Mouse (Mus musculus) embryonic fibroblast, embryonic 13.5 days (primary cell): ENCODE results near the gene Cpa1. TPM values are rescaled to one million over a fixed set of nuclear protein-coding genes. Genes with fewer than 3 reads are reported as not detected.

Source experiments
- H3K27ac ChIP-seq: 2 replicates; pipeline ENCODE4 v1.5.1; 2012; ENCODE audit warnings: low read length, control low read depth, inconsistent platforms; ENCODE audit not compliant: insufficient read depth
- H3K4me1 ChIP-seq: 2 replicates; pipeline ENCODE4 v1.6.1; 2011; ENCODE audit warnings: low read length; ENCODE audit not compliant: control insufficient read depth, insufficient read depth
- H3K4me3 ChIP-seq: 2 replicates; pipeline ENCODE4 v1.5.1; 2011; ENCODE audit warnings: mild to moderate bottlenecking, control low read depth, low read length; ENCODE audit not compliant: insufficient read depth
- CTCF ChIP-seq: IDR thresholded peaks from 2 replicates; pipeline ENCODE4 v1.5.1; 2011; ENCODE audit warnings: mild to moderate bottlenecking, control low read depth, low read length, moderate library complexity, borderline replicate concordance; ENCODE audit not compliant: insufficient read depth
- POLR2A ChIP-seq: IDR thresholded peaks from 2 replicates; pipeline ENCODE4 v1.6.1; 2011; ENCODE audit warnings: low read depth, mild to moderate bottlenecking, control low read depth, low read length, moderate library complexity
- polyA plus RNA-seq: library from polyadenylated mRNA; stranded (reverse); fragments of >200 nt; gene quantifications from 2 replicates; pipeline ENCODE4 v1.2.4, GENCODE M21; 2011; ENCODE audit warnings: low read depth; ENCODE audit not compliant: missing spikeins, insufficient read length

The Cpa1 gene
- polyA plus RNA-seq, 1 experiment: not detected

DNA sequence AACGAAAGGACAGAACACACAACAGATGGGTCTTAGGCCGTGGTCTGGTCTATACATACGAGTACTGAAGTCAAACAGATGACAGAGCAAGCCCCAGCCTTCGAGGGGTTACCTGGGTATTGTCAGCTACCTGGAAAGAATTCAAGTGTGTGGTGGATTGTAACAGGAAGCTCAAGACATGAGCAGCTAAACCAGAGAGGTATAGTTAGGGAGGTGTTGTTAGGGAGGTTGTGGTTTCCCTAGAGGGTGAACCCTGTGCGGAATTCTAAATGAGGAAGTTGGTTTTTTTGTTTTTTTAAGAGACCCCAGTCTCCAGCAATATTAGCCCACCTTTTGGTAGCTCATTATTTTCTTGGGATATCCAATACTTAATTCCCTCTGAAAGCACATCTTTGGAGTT lies 33.3 kb upstream of the Cpa1 start:
- H3K4me1 ChIP-seq: no peaks in the 10 kb centered on the region
- H3K27ac ChIP-seq: no peak overlapping the region
- no peak overlapping the region for H3K4me3 ChIP-seq
- TF ChIP-seq POLR2A: no peak
- TF ChIP-seq CTCF: no peak

DNA sequence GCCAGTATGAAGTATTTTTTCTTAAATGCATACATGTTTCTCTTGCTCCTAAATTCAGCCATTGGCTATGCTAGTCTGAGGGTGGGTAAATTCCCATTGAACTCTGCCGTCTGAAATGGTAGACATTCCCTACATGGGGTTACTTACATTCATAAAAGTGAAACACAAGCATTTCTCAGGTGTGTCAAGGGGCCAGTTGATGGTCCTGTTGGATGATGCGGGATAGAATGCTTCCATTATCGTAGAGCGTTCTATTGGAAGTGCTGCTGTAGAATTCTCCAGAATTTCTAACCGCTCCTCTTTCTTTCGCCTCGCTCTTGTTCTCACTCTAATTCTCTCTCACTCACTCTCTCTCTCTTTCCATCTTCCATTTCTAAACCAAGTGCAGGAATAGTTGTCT lies 28.3 kb upstream of the Cpa1 start, which contains the start of gene Cpa5:
Cpa5 (plus strand) TSS at position 301 of the 400 bp plus-strand sequence.
- TF ChIP-seq CTCF (no peak), POLR2A (no peak)
- H3K27ac ChIP-seq: no peak within 1 kb of the TSS

DNA sequence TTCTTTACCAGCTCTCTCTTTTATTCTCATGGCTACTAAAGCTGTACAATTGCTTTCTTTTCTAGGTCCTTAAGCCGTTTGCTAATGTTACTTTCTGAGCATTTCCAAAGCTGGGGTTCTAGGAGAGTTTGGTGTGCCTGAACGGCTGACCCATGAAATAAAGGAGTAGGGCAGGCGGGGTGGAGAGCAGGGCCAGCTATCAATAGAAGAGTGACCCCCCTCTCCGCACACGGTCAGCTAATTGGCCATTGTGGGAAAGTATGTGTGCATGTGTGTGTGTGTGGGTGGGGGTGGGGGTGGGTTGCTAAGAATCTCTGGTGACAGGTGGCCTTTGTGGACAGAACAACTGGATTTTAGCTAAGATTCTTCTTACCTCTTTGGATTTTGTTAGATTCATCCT lies 27.8 kb upstream of the Cpa1 start:
- TF ChIP-seq POLR2A (no peak), CTCF (no peak)
- no peaks in the 10 kb centered on the region; the same call in 1 of the 2 replicates for H3K4me1 ChIP-seq
- no peak overlapping the region for H3K4me3 ChIP-seq
- H3K27ac ChIP-seq: no peak overlapping the region

More for the DNA sequence above, 28.3 kb upstream of the Cpa1 start, which contains the start of gene Cpa5:
- no peak within 1 kb of the TSS for H3K4me3 ChIP-seq
- H3K4me1 ChIP-seq: no peaks in the 10 kb centered on the region

DNA sequence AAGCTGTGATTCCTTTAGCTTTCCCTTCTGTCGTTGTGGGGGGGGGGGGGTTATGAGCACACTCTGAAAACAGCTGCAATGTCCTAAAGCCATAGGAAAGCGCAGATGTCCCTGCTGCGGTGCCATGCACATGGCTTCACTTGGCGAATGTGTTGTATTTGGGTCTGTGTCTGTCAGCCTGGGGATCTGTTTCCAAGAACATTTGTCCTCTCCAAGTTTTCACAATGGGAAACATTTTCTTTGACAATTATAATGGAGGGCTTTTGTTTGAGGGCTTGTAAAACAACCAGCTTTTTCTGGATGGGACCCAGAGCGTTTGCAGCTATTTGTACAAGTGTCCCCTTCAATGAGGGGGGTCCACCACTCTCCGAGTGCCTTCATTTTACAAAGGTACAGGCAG lies 24.8 kb upstream of the Cpa1 start:
- no peaks in the 10 kb centered on the region; the same call in 1 of the 2 replicates for H3K4me1 ChIP-seq
- no peak overlapping the region for H3K4me3 ChIP-seq
- TF ChIP-seq CTCF: no peak
- no peak for TF ChIP-seq POLR2A
- no peak overlapping the region for H3K27ac ChIP-seq

DNA sequence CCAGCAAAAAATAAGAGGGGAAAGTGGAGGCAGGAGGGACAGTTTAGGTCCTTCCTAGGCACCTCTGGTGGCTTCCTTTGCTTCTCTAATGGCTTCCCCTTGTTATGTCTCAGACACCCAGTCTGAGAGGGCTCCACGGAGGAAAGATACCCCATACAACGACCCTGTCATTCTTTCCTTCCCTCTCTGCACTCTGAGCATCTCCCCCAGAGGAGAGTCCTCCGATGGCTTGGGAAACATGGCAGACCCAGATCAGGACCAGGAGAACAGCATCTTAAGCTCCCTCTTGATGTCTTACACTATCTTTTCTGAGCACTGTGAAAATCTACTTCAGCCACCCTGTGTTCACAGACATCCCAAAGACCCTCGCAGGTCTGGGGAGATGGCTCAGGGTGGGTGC lies 23.3 kb upstream of the Cpa1 start:
- Histone ChIP-seq H3K4me3 (no peak overlapping the region), H3K4me1 (no peaks in the 10 kb centered on the region; the same call in 1 of the 2 replicates), H3K27ac (no peak overlapping the region)
- no peak for TF ChIP-seq POLR2A
- TF ChIP-seq CTCF: no peak

DNA sequence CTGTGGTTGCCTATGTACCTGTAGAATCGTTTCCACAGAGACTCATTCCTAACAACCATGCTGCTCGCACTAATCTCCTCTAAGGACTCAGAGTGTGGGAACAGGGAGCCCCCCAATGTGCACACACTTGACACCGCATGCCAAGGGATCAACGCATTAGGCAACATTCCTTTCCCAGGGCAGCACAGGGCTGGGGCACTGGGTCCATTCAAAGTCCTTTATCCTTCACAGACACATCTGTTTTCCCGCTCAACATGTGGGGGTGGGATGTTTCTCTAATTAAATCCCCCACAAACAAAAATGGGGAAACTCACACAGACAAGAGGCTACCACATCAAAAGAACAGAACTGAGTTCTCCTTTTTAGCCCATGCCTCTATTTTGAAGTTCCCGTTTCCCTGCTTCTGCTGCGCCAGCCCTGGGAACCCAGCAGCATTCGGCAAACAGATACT lies 22.5 kb upstream of the Cpa1 start:
- no peak for TF ChIP-seq CTCF
- no peak for TF ChIP-seq POLR2A
- H3K27ac ChIP-seq: no peak overlapping the region
- no peaks in the 10 kb centered on the region; the same call in 1 of the 2 replicates for H3K4me1 ChIP-seq
- no peak overlapping the region for H3K4me3 ChIP-seq

DNA sequence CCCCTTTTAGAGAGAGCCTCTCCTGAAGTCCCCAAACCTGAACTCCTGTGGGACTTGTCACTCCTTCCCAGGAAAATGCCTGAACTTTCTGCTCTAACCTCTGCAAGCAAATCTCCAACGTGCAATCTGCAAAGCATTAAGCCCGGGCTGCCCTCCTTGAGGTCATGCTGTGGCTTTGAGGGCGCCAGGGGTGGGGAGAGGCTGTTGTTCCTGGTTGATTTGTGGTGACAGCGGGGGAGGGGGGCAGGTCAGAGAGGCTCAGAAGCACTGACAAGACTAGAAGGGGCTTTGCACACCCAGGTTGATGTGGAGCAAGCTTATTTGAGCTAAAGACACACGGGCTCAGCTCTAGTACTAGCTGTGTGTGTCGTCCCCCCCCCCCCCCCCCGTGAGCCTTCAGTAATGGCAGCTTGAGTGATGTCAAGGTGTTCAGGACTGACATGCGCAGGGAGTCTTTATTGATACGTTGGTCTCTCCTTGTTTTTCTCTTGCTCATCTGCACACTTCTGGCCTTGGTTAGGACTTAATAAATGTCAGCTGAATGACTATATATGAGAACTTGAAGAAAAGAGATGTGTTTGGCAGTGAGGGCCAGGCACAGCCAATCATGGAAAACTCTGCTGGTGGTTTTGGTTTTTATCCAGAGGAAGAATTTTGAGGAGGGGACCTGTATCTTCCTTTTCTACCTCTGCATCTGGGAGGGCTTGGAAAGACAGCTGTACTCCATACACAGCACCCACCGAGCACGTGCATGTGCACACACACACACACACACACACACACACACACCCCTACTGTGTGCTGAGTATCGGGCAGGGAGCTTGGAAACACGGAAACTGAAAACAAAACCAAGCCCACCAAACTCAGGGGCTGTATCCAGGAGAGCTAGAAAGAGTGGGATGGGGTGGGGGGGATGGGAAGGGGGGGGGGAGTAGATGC lies 21.7 kb upstream of the Cpa1 start:
- no peak overlapping the region for H3K4me3 ChIP-seq
- TF ChIP-seq POLR2A (no peak), CTCF (no peak)
- no peaks in the 10 kb centered on the region; the same call in 1 of the 2 replicates for H3K4me1 ChIP-seq
- H3K27ac ChIP-seq: no peak overlapping the region

DNA sequence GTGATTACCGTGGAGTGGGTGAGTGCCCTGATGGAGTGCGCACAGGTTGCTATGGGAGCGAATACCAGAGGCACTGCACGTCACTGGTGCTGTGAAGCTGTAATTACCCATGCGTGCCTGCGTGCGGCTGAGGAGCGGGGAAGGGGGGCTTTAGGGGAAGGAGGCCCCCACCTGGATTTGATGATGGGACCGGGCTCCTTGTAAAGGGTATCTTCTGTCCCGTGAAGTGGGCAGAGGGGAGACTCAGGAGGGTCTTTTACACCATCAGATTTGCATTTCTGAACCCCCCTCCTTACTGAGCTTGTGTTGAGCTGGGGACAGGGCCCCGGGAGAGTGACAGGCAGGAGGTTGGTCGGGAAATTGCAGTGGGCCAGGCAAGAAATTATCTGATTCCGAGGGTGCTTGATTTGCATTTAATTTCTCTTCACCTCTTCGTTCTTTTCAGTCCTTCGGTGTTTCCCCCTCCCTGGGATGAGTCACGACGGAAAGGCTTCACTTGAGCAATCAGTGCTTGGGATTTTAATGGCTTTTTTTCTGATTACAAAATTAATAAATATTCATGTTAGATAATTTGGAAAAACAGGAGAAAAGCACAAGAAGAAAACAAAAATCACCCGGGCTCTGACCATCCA lies 20.9 kb upstream of the Cpa1 start:
- TF ChIP-seq POLR2A (no peak), CTCF (no peak)
- no peaks in the 10 kb centered on the region; the same call in 1 of the 2 replicates for H3K4me1 ChIP-seq
- no peak overlapping the region for H3K4me3 ChIP-seq
- no peak overlapping the region for H3K27ac ChIP-seq

DNA sequence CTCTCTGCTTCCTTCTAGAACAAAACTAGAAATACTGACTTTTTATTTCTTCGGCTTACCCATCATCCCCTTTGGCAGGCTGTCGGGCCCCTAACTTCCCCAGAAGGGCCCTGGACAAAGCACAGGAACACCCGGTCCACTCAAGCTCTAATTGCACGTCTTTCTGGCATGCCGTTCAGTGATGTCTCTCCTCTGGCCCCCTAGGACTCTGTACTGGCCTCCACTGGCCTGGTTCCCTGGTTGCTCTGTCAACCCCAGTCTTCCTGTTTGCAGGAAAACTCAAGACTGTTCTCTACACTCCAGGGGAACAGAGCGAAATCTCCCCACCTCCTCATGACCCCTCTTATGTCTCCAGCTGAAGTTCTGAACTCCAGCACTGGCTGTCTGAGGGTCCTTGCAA lies 20.3 kb upstream of the Cpa1 start:
- no peak overlapping the region for H3K27ac ChIP-seq
- no peak for TF ChIP-seq POLR2A
- no peak overlapping the region for H3K4me3 ChIP-seq
- no peaks in the 10 kb centered on the region; the same call in 1 of the 2 replicates for H3K4me1 ChIP-seq

DNA sequence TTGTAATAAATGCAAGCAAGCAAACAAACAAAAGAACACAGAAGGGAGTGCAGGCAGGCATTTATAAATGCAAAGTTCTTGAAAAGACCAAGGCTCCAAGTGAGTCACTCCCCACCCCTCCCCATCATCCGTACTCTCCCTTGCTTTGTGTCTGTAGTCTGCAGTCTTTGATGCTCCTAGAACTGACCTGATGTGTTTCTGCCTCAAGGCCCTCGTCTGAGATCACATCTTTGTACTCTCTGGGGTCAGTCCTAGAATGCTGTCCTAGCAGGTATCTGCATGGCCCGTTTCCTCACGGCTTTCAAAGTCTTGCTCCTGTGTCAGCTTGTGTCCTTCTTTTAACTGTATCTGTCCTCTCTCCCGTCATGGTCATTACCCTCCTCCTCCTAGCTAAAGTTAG lies 19.4 kb upstream of the Cpa1 start:
- Histone ChIP-seq H3K27ac (no peak overlapping the region), H3K4me1 (no peaks in the 10 kb centered on the region; the same call in 1 of the 2 replicates), H3K4me3 (no peak overlapping the region)
- TF ChIP-seq POLR2A: no peak
- no peak for TF ChIP-seq CTCF
